Mouse (Mus musculus) liver, adult 2 months (tissue): Measurements from ENCODE around the gene Cgref1. TPM values are rescaled to one million over a fixed set of nuclear protein-coding genes. Genes with fewer than 3 reads are reported as not detected.

ENCODE experiments used
- DNase-seq: peaks from one replicate; pipeline ENCODE4 v3.0.0-alpha.2; 2011; ENCODE audit warnings: low read depth, low spot score; ENCODE audit errors: extremely low read depth
- H3K27ac ChIP-seq: fragments of 200-500 bp; replicated peaks from 2 replicates; pipeline ENCODE4 v1.5.1; 2012; ENCODE audit warnings: low read depth, mild to moderate bottlenecking, control low read depth, inconsistent platforms, low read length; ENCODE audit not compliant: insufficient read depth
- H3K27me3 ChIP-seq: fragments of 200-500 bp; 2 replicates; pipeline ENCODE4 v1.6.1; 2012; ENCODE audit warnings: mild to moderate bottlenecking, moderate library complexity, low read length, inconsistent platforms; ENCODE audit not compliant: control insufficient read depth, insufficient read depth
- H3K36me3 ChIP-seq: fragments of 200-500 bp; 2 replicates; pipeline ENCODE4 v1.6.1; 2012; ENCODE audit warnings: low read length, inconsistent platforms; ENCODE audit not compliant: control insufficient read depth, insufficient read depth
- H3K4me1 ChIP-seq: fragments of 200-500 bp; 2 replicates; pipeline ENCODE4 v1.6.1; 2011; ENCODE audit warnings: low read length; ENCODE audit not compliant: control insufficient read depth, insufficient read depth
- H3K4me3 ChIP-seq: fragments of 200-500 bp; 2 replicates; pipeline ENCODE4 v1.5.1; 2011; ENCODE audit warnings: low read depth, mild to moderate bottlenecking, control low read depth, low read length, moderate library complexity; ENCODE audit not compliant: insufficient read depth
- H3K79me2 ChIP-seq: fragments of 200-500 bp; 2 replicates; pipeline ENCODE4 v1.6.1; 2012; ENCODE audit warnings: inconsistent platforms, mild to moderate bottlenecking, low read length, moderate library complexity; ENCODE audit not compliant: control insufficient read depth, insufficient read depth
- H3K9ac ChIP-seq: fragments of 200-500 bp; 2 replicates; pipeline ENCODE4 v1.6.1; 2012; ENCODE audit warnings: low read depth, mild to moderate bottlenecking, control low read depth, inconsistent platforms, low read length
- CTCF ChIP-seq: fragments of 200-500 bp; IDR thresholded peaks from 2 replicates; pipeline ENCODE4 v1.5.1; 2011; ENCODE audit warnings: low read depth, low read length, control low read depth
- POLR2A ChIP-seq: fragments of 200-500 bp; IDR thresholded peaks from 2 replicates; pipeline ENCODE4 v1.6.1; 2011; ENCODE audit warnings: low read length, control low read depth; ENCODE audit not compliant: insufficient read depth; ENCODE audit errors: extremely low read depth
- WGBS: fragments of 180-500 bp; shearing (Covaris S2); methylation state at CpG from one replicate; pipeline ENCODE4 v1.1.7; 2018; 5-methylcytosine and 5-hydroxymethylcytosine counted together
- polyA plus RNA-seq: library from polyadenylated mRNA; depleted of rRNA; stranded (reverse); fragments of >200 nt; gene quantifications from 2 replicates; pipeline ENCODE4 v1.2.3, GENCODE M21; 2012; rRNA removed
- total RNA-seq: library from RNA; depleted of rRNA; stranded (reverse); fragments of >200 nt; gene quantifications from 2 replicates; pipeline ENCODE4 v1.2.3, GENCODE M21; 2014; rRNA removed

The Cgref1 gene
- total RNA-seq (0.60 and 0.74 TPM in 2 replicates), polyA plus RNA-seq (0.28 and 0.34 TPM in 2 replicates)

GRCm38 (mm10) chr5:30944956-30945781 is at the start of gene Cgref1:
TSS of gene Cgref1 (minus strand) at chr5:30945591.
- H3K4me3 ChIP-seq, result peak within 1 kb of the TSS; percentile 53; the same call in 1 of the 2 replicates
- WGBS, result 8% methylated on average over 44 of the region's 44 CpGs
- DNase-seq, result no peak
- peak within 1 kb of the TSS; percentile 64 for H3K9ac ChIP-seq
- TF ChIP-seq POLR2A (no peak), CTCF (peak; percentile 47)
- H3K4me1 ChIP-seq, result peaks cover 7% of the 10 kb centered on the region
- H3K27ac ChIP-seq, result no peak within 1 kb of the TSS
- H3K36me3 ChIP-seq, result no peaks in the 10 kb centered on the region
- no peaks in the 10 kb centered on the region for H3K27me3 ChIP-seq
- H3K79me2 ChIP-seq, result no peaks in the 10 kb centered on the region; the same call in 1 of the 2 replicates

GRCm38 (mm10) chr5:30994074-30994473 is 48.7 kb upstream of the Cgref1 start:
- Histone ChIP-seq H3K79me2 (no peaks in the 10 kb centered on the region), H3K9ac (no peak overlapping the region), H3K36me3 (no peaks in the 10 kb centered on the region), H3K27ac (no peak overlapping the region), H3K27me3 (no peaks in the 10 kb centered on the region), H3K4me1 (peaks cover 5% of the 10 kb centered on the region; the same call in 1 of the 2 replicates), H3K4me3 (no peak overlapping the region)
- no peak for DNase-seq
- TF ChIP-seq CTCF (no peak), POLR2A (no peak)
- 77% methylated on average over 3 of the region's 3 CpGs for WGBS

- 83% methylated on average over 5 of the region's 5 CpGs for WGBS
- no peak overlapping the region for H3K9ac ChIP-seq
- H3K36me3 ChIP-seq, result no peaks in the 10 kb centered on the region
- H3K4me1 ChIP-seq, result peaks cover 5% of the 10 kb centered on the region; the same call in 1 of the 2 replicates
- TF ChIP-seq CTCF (no peak), POLR2A (no peak)
- H3K4me3 ChIP-seq, result no peak overlapping the region
- no peaks in the 10 kb centered on the region for H3K27me3 ChIP-seq
- no peak overlapping the region for H3K27ac ChIP-seq
- no peak for DNase-seq
- no peaks in the 10 kb centered on the region for H3K79me2 ChIP-seq
Measured at GRCm38 (mm10) chr5:30992980-30993676, 47.7 kb upstream of the Cgref1 start.

- Histone ChIP-seq H3K9ac (no peak overlapping the region), H3K4me1 (no peaks in the 10 kb centered on the region), H3K4me3 (no peak overlapping the region), H3K79me2 (no peaks in the 10 kb centered on the region), H3K27ac (no peak overlapping the region), H3K36me3 (no peaks in the 10 kb centered on the region), H3K27me3 (no peaks in the 10 kb centered on the region)
- 17% methylated on average over 2 of the region's 2 CpGs for WGBS
- no peak for TF ChIP-seq POLR2A
- TF ChIP-seq CTCF, result peak; percentile 54
- peak; percentile 50 for DNase-seq
Measured at GRCm38 (mm10) chr5:30982357-30982756, 37.0 kb upstream of the Cgref1 start.

GRCm38 (mm10) chr5:30974870-30975656 is 29.7 kb upstream of the Cgref1 start:
- TF ChIP-seq POLR2A, result no peak
- TF ChIP-seq CTCF, result no peak
- Histone ChIP-seq H3K79me2 (no peaks in the 10 kb centered on the region), H3K36me3 (no peaks in the 10 kb centered on the region), H3K4me1 (no peaks in the 10 kb centered on the region), H3K9ac (no peak overlapping the region), H3K4me3 (no peak overlapping the region), H3K27me3 (no peaks in the 10 kb centered on the region), H3K27ac (no peak overlapping the region)
- no peak for DNase-seq
- WGBS, result 88% methylated on average over 9 of the region's 9 CpGs
